Mouse (Mus musculus) MEL (cell line): ENCODE results near the gene Wdr62. TPM values are rescaled to one million over a fixed set of nuclear protein-coding genes. Genes with fewer than 3 reads are reported as not detected.

ENCODE experiments used
- DNase-seq: peaks from one replicate; pipeline ENCODE4 v3.0.0; 2011; ENCODE audit warnings: low read depth, low spot score
- H3K27ac ChIP-seq: 2 replicates; pipeline ENCODE4 v1.5.1; 2012; ENCODE audit warnings: low read depth, mild to moderate bottlenecking, control low read depth, low read length, moderate library complexity; ENCODE audit not compliant: control insufficient read depth
- H3K27me3 ChIP-seq, 2 experiments: fragments of 150-350 bp in 1 of 2; sonication (generic) in 1 of 2; 2 replicates each; pipeline ENCODE4 v1.6.1; 2012; ENCODE audit warnings: low read length in 2 of 2, mild to moderate bottlenecking in 2 of 2, improper control_type of control experiment in 1 of 2, moderate library complexity in 1 of 2; ENCODE audit not compliant: insufficient read depth in 2 of 2, control insufficient read depth in 1 of 2
- H3K36me3 ChIP-seq, 2 experiments: 2 replicates each; pipeline ENCODE4 v1.6.1; 2012 to 2014; ENCODE audit warnings: low read length in 2 of 2, improper control_type of control experiment in 1 of 2, inconsistent platforms in 1 of 2, mild to moderate bottlenecking in 1 of 2; ENCODE audit not compliant: insufficient read depth in 2 of 2, control insufficient read depth in 1 of 2
- H3K4me1 ChIP-seq, 2 experiments: fragments of 150-350 bp in 1 of 2; sonication (generic) in 1 of 2; 2 replicates each; pipeline ENCODE4 v1.6.1; 2012; ENCODE audit warnings: low read length in 2 of 2, improper control_type of control experiment in 1 of 2, mild to moderate bottlenecking in 1 of 2; ENCODE audit not compliant: insufficient read depth in 2 of 2, control insufficient read depth in 1 of 2
- H3K4me3 ChIP-seq, 2 experiments: fragments of 150-350 bp in 1 of 2; sonication (generic) in 1 of 2; 2 replicates each; pipeline ENCODE4 v1.5.1; 2012; ENCODE audit warnings: low read depth in 2 of 2, low read length in 2 of 2, mild to moderate bottlenecking in 2 of 2, moderate library complexity in 2 of 2, control low read depth in 1 of 2, improper control_type of control experiment in 1 of 2; ENCODE audit not compliant: control insufficient read depth in 1 of 2, insufficient read depth in 1 of 2
- H3K79me2 ChIP-seq: 2 replicates; pipeline ENCODE4 v1.6.1; 2012; ENCODE audit warnings: mild to moderate bottlenecking, low read length, moderate library complexity; ENCODE audit not compliant: control insufficient read depth, poor library complexity, insufficient read depth
- H3K9ac ChIP-seq: 2 replicates; pipeline ENCODE4 v1.6.1; 2012; ENCODE audit warnings: low read depth, mild to moderate bottlenecking, control low read depth, low read length, moderate library complexity; ENCODE audit not compliant: control insufficient read depth, poor library complexity, severe bottlenecking
- H3K9me3 ChIP-seq: fragments of 150-350 bp; sonication (generic); replicated peaks from 2 replicates; pipeline ENCODE4 v1.6.1; 2012; ENCODE audit warnings: mild to moderate bottlenecking, low read length, improper control_type of control experiment, moderate library complexity; ENCODE audit not compliant: insufficient read depth
- BHLHE40 ChIP-seq: IDR thresholded peaks from 2 replicates; pipeline ENCODE4 v1.6.1; 2012; ENCODE audit warnings: low read depth, mild to moderate bottlenecking, inconsistent platforms, low read length, improper control_type of control experiment, borderline replicate concordance
- CHD1 ChIP-seq: IDR thresholded peaks from 2 replicates; pipeline ENCODE4 v1.6.1; 2012; ENCODE audit warnings: low read depth, mild to moderate bottlenecking, inconsistent platforms, low read length, improper control_type of control experiment
- CHD2 ChIP-seq: IDR thresholded peaks from 2 replicates; pipeline ENCODE4 v1.6.1; 2011; ENCODE audit warnings: low read length, improper control_type of control experiment
- CTCF ChIP-seq, 3 experiments: IDR thresholded peaks in 2 of 3; conservative IDR thresholded peaks in 1 of 3; 2 replicates each; pipeline ENCODE4 v1.5.1; 2011 to 2012; ENCODE audit warnings: low read length in 3 of 3, low read depth in 2 of 3, mild to moderate bottlenecking in 2 of 3, improper control_type of control experiment in 1 of 3, inconsistent platforms in 1 of 3, mixed read lengths in 1 of 3, moderate library complexity in 1 of 3; ENCODE audit not compliant: control insufficient read depth in 1 of 3, insufficient read depth in 1 of 3, poor library complexity in 1 of 3, severe bottlenecking in 1 of 3
- E2F4 ChIP-seq: IDR thresholded peaks from 2 replicates; pipeline ENCODE4 v1.6.1; 2011; ENCODE audit warnings: low read depth, low read length, improper control_type of control experiment, borderline replicate concordance
- ELF1 ChIP-seq: IDR thresholded peaks from 2 replicates; pipeline ENCODE4 v1.6.1; 2014; ENCODE audit warnings: low read depth, mild to moderate bottlenecking, inconsistent platforms, low read length, improper control_type of control experiment, moderate library complexity
- GATA1 ChIP-seq: IDR thresholded peaks from 2 replicates; pipeline ENCODE4 v1.6.1; 2011; ENCODE audit warnings: low read depth, low read length, improper control_type of control experiment
- HCFC1 ChIP-seq: IDR thresholded peaks from 2 replicates; pipeline ENCODE4 v1.6.1; 2012; ENCODE audit warnings: low read depth, mild to moderate bottlenecking, inconsistent platforms, low read length, improper control_type of control experiment, moderate library complexity
- KAT2A ChIP-seq: conservative IDR thresholded peaks from 2 replicates; pipeline ENCODE4 v1.6.1; 2012; ENCODE audit warnings: low read depth, low read length, improper control_type of control experiment, inconsistent platforms
- MAFK ChIP-seq: IDR thresholded peaks from 2 replicates; pipeline ENCODE4 v1.6.1; 2011; ENCODE audit warnings: low read depth, mild to moderate bottlenecking, low read length, improper control_type of control experiment, borderline replicate concordance
- MAX ChIP-seq: IDR thresholded peaks from 2 replicates; pipeline ENCODE4 v1.6.1; 2011; ENCODE audit warnings: low read length, improper control_type of control experiment
- MAZ ChIP-seq: IDR thresholded peaks from 2 replicates; pipeline ENCODE4 v1.6.1; 2012; ENCODE audit warnings: low read depth, mild to moderate bottlenecking, inconsistent platforms, low read length, improper control_type of control experiment
- MEF2A ChIP-seq: IDR thresholded peaks from 2 replicates; pipeline ENCODE4 v1.6.1; 2014; ENCODE audit warnings: low read depth, mild to moderate bottlenecking, inconsistent platforms, low read length, improper control_type of control experiment; ENCODE audit not compliant: poor library complexity, insufficient replicate concordance, severe bottlenecking; ENCODE audit errors: extremely low read depth
- MXI1 ChIP-seq: IDR thresholded peaks from 2 replicates; pipeline ENCODE4 v1.6.1; 2011; ENCODE audit warnings: mild to moderate bottlenecking, low read depth, low read length, improper control_type of control experiment
- MYB ChIP-seq: IDR thresholded peaks from 2 replicates; pipeline ENCODE4 v1.6.1; 2011; ENCODE audit warnings: mild to moderate bottlenecking, low read depth, low read length, improper control_type of control experiment
- NELFE ChIP-seq: IDR thresholded peaks from 2 replicates; pipeline ENCODE4 v1.6.1; 2011; ENCODE audit warnings: low read depth, low read length, improper control_type of control experiment
- NRF1 ChIP-seq: IDR thresholded peaks from 2 replicates; pipeline ENCODE4 v1.6.1; 2014; ENCODE audit warnings: low read depth, mild to moderate bottlenecking, inconsistent platforms, low read length, improper control_type of control experiment, moderate library complexity; ENCODE audit not compliant: poor library complexity, insufficient read depth, severe bottlenecking
- POLR2A ChIP-seq, 2 experiments: IDR thresholded peaks; 2 replicates each; pipeline ENCODE4 v1.6.1; 2011 to 2012; ENCODE audit warnings: low read length in 2 of 2, mild to moderate bottlenecking in 2 of 2, control low read depth in 1 of 2, improper control_type of control experiment in 1 of 2, low read depth in 1 of 2, moderate library complexity in 1 of 2; ENCODE audit not compliant: control insufficient read depth in 1 of 2, insufficient read depth in 1 of 2, poor library complexity in 1 of 2
- POLR2AphosphoS2 ChIP-seq: IDR thresholded peaks from 2 replicates; pipeline ENCODE4 v1.6.1; 2011; ENCODE audit warnings: low read length, improper control_type of control experiment
- RAD21 ChIP-seq: IDR thresholded peaks from 2 replicates; pipeline ENCODE4 v1.6.1; 2011; ENCODE audit warnings: mild to moderate bottlenecking, low read depth, low read length, improper control_type of control experiment
- SIN3A ChIP-seq: IDR thresholded peaks from 2 replicates; pipeline ENCODE4 v1.6.1; 2012; ENCODE audit warnings: low read length, improper control_type of control experiment, inconsistent platforms
- TBP ChIP-seq: IDR thresholded peaks from 2 replicates; pipeline ENCODE4 v1.8.0; 2011; ENCODE audit warnings: low read depth, low read length, improper control_type of control experiment
- TCF12 ChIP-seq: IDR thresholded peaks from 2 replicates; pipeline ENCODE4 v1.6.1; 2014; ENCODE audit warnings: low read depth, mild to moderate bottlenecking, inconsistent platforms, low read length, improper control_type of control experiment, moderate library complexity
- UBTF ChIP-seq: IDR thresholded peaks from 2 replicates; pipeline ENCODE4 v1.6.1; 2012; ENCODE audit warnings: low read depth, mild to moderate bottlenecking, inconsistent platforms, low read length, improper control_type of control experiment, moderate library complexity, borderline replicate concordance; ENCODE audit not compliant: insufficient read depth
- USF1 ChIP-seq: IDR thresholded peaks from 2 replicates; pipeline ENCODE4 v1.6.1; 2014; ENCODE audit warnings: low read depth, mild to moderate bottlenecking, inconsistent platforms, low read length, improper control_type of control experiment, moderate library complexity
- USF2 ChIP-seq, 2 experiments: IDR thresholded peaks; 2 replicates each; pipeline ENCODE4 v1.6.1; 2011 to 2012; ENCODE audit warnings: improper control_type of control experiment in 2 of 2, low read length in 2 of 2, borderline replicate concordance in 1 of 2, inconsistent platforms in 1 of 2, low read depth in 1 of 2, mild to moderate bottlenecking in 1 of 2; ENCODE audit not compliant: insufficient read depth in 1 of 2
- ZC3H11A ChIP-seq: IDR thresholded peaks from 2 replicates; pipeline ENCODE4 v1.6.1; 2012; ENCODE audit warnings: low read depth, mild to moderate bottlenecking, inconsistent platforms, low read length, improper control_type of control experiment
- ZKSCAN1 ChIP-seq: IDR thresholded peaks from 2 replicates; pipeline ENCODE4 v1.6.1; 2012; ENCODE audit warnings: low read depth, mild to moderate bottlenecking, inconsistent platforms, low read length, improper control_type of control experiment, moderate library complexity
- ZMIZ1 ChIP-seq: IDR thresholded peaks from 2 replicates; pipeline ENCODE4 v1.6.1; 2012; ENCODE audit warnings: low read depth, mild to moderate bottlenecking, inconsistent platforms, low read length, improper control_type of control experiment, moderate library complexity
- ZNF384 ChIP-seq: IDR thresholded peaks from 2 replicates; pipeline ENCODE4 v1.6.1; 2012; ENCODE audit warnings: low read depth, mild to moderate bottlenecking, inconsistent platforms, low read length, improper control_type of control experiment
- polyA plus RNA-seq, 2 experiments: library from polyadenylated mRNA; stranded (reverse) in 1 of 2; unstranded in 1 of 2; fragments of >175 nt in 1 of 2; fragments of >200 nt in 1 of 2; gene quantifications; 2 replicates each; pipeline versions ENCODE4 v1.2.1 to v1.2.4; 2012; ENCODE audit warnings: low replicate concordance in 2 of 2, low read depth in 1 of 2; ENCODE audit not compliant: insufficient read length in 2 of 2, insufficient read depth in 1 of 2, missing spikeins in 1 of 2
- total RNA-seq: library from RNA; depleted of rRNA; stranded (reverse); fragments of 300-350 nt; gene quantifications from 2 replicates; pipeline ENCODE4 v1.2.3, GENCODE M21; 2012; rRNA removed

The Wdr62 gene
- total RNA-seq, result 4.9 and 6.5 TPM in 2 replicates
- 10 to 100 TPM; 30.5 to 44.8 TPM for polyA plus RNA-seq

- no peaks in the 10 kb centered on the region for H3K27me3 ChIP-seq
- H3K4me3 ChIP-seq, result peak within 1 kb of the TSS; percentile 71 to 82
- H3K9ac ChIP-seq, result peak within 1 kb of the TSS; percentile 82
- DNase-seq, result peak; percentile 97
- TF ChIP-seq MEF2A (no peak; the same call in 1 of the 2 replicates), HCFC1 (peak; percentile 38; the same call in 1 of the 2 replicates), RAD21 (no peak), POLR2A (IDR thresholded peaks at IDR 0.05; ENCODE audit: control insufficient read depth in 1 of 2, insufficient read depth in 1 of 2, low read depth in 1 of 2, low read length in 2 of 2, poor library complexity in 1 of 2) (peak; percentile 71 to 79; a peak in 3 of 4 replicates), KAT2A (no peak), MAX (peak; percentile 52; the same call in 1 of the 2 replicates), TCF12 (0 out of 2 replicates have a peak, but pooled peaks have one; percentile 7), CHD2 (peak; percentile 38; the same call in 1 of the 2 replicates), UBTF (0 out of 2 replicates have a peak, but pooled peaks have one; percentile 19), ZKSCAN1 (no peak), NRF1 (0 out of 2 replicates have a peak, but pooled peaks have one; percentile 15), MYB (peak; percentile 77), ZMIZ1 (peak; percentile 74), TBP (peak; percentile 84), GATA1 (no peak), MAFK (no peak), BHLHE40 (no peak), POLR2AphosphoS2 (peak; percentile 80; the same call in 1 of the 2 replicates), MXI1 (peak; percentile 36; the same call in 1 of the 2 replicates), ZNF384 (no peak), MAZ (peak; percentile 49; the same call in 1 of the 2 replicates), ZC3H11A (no peak), NELFE (peak; percentile 87), USF1 (0 out of 2 replicates have a peak, but pooled peaks have one; percentile 7), USF2 (IDR thresholded peaks at IDR 0.05; ENCODE audit: borderline replicate concordance in 1 of 2, insufficient read depth in 1 of 2, low read depth in 1 of 2, low read length in 2 of 2) (no peak), CTCF (IDR thresholded peaks at IDR 0.05 in 2 of 3, conservative IDR thresholded peaks at IDR 0.05 in 1 of 3; ENCODE audit: control insufficient read depth in 1 of 3, insufficient read depth in 1 of 3, low read depth in 2 of 3, low read length in 3 of 3, poor library complexity in 1 of 3, severe bottlenecking in 1 of 3) (no peak), SIN3A (peak; percentile 93), ELF1 (peak; percentile 75), CHD1 (peak; percentile 95), E2F4 (peak; percentile 56; the same call in 1 of the 2 replicates)
- H3K9me3 ChIP-seq, result no peaks in the 10 kb centered on the region
- H3K4me1 ChIP-seq, result peaks cover 0 to 8% of the 10 kb centered on the region in 2 experiments; a peak in 1 of 4 replicates
- H3K79me2 ChIP-seq, result peaks cover 10% of the 10 kb centered on the region
- peak within 1 kb of the TSS; percentile 96 for H3K27ac ChIP-seq
- H3K36me3 ChIP-seq, result peaks cover 0 to 11% of the 10 kb centered on the region in 2 experiments; a peak in 2 of 4 replicates
Observed at GRCm38 (mm10) chr7:30279951-30280669, at the start of gene Wdr62, which contains the start of gene Thap8. Gene Wdr62 (minus strand): TSS chr7:30280419. Gene Thap8 (plus strand): TSS chr7:30280094.
